Mouse (Mus musculus) heart, embryonic 15.5 days (tissue): ENCODE results near the gene Lrrc66. TPM values are rescaled to one million over a fixed set of nuclear protein-coding genes. Genes with fewer than 3 reads are reported as not detected.

Source experiments
- polyA plus RNA-seq: library from polyadenylated mRNA; unstranded; fragments of >200 nt; fragmentation: Nextera tagmentation; extraction: Ambion mirVana; gene quantifications from 2 replicates; pipeline ENCODE4 v1.2.1, GENCODE M21; 2015

Gene Lrrc66
- polyA plus RNA-seq, 1 experiment from 2014 or later, result 0.05 TPM

Other genes with a start within 250 kb of the Lrrc66 start
- not detected in 2 replicates for gene Cwh43, start 226.5 kb downstream of the Lrrc66 start, polyA plus RNA-seq
- gene Dcun1d4, start 151.5 kb downstream of the Lrrc66 start, polyA plus RNA-seq, result 15.1 and 15.3 TPM in 2 replicates
- 35.3 and 38.2 TPM in 2 replicates for gene Sgcb, start 15.3 kb upstream of the Lrrc66 start, polyA plus RNA-seq
- gene Spata18, start 18.9 kb upstream of the Lrrc66 start, polyA plus RNA-seq, result 0.68 and 0.76 TPM in 2 replicates